Mouse (Mus musculus): Measurements from ENCODE around the gene Acer3. TPM values are rescaled to one million over a fixed set of nuclear protein-coding genes. Genes with fewer than 3 reads are reported as not detected.

The Acer3 gene
- polyA plus RNA-seq, 1 experiment from 2014 or later: 28.3 TPM

DNA sequence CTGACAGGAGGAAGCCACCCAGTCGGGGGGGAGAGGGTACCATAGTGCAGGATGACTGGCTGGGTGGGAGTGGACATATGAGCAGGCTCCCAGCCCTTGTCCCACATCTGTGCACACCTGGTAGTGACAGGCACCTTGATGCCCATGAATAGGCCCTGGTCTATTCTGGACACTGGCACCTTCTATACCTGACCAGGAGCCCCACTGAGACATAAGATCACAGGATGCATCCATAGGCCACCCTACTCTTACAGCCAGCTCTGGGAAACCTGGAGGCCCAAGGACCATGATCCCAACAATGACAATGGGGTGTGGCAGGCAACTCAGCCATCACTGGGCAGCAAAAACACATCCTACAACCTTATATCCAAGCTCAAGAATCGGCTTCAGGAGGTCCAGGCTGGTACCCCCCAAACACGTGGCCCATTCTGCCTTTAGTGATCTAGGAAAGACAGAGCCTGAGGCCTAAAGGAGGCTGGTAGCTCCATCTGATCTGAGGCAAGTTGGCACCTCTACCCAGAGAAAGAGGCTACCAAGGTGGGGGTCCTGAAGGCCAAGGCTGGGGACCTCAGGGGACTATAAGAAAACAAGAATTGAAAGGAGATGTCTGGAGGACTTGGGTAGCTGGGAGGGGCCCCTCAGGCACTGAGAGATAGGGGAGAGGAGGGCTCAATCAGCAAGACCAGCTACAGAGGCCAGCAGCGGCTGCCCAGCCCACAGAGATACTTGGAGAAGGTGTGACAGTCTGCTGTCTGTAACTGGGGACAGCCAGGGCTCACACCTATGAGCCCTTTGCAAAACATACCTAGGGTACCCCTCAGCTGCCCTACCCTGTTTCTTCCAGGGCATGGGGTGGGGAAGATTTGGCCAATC lies 145.9 kb downstream of the Acer3 start:
- H3K27me3 ChIP-seq (ENCODE audit: control insufficient read depth, insufficient read depth, low read length): no peaks in the 10 kb centered on the region
- no peak overlapping the region for H3K4me2 ChIP-seq (ENCODE audit: low read depth, low read length)
- H3K4me3 ChIP-seq (ENCODE audit: low read depth, low read length): no peak overlapping the region
- no peaks in the 10 kb centered on the region for H3K9me3 ChIP-seq (ENCODE audit: control insufficient read depth, low read length)
- no peaks in the 10 kb centered on the region for H3K36me3 ChIP-seq (ENCODE audit: control insufficient read depth, insufficient read depth, low read length)
- 89% methylated on average over 4 of the region's 4 CpGs for WGBS
- ATAC-seq (ENCODE audit: low read depth): no peak
- H3K4me1 ChIP-seq (ENCODE audit: control insufficient read depth, insufficient read depth, low read length): peaks cover 6% of the 10 kb centered on the region; the same call in 1 of the 2 replicates
- no peak overlapping the region for H3K9ac ChIP-seq (replicated peaks; ENCODE audit: low read depth, low read length)
- no peak overlapping the region for H3K27ac ChIP-seq (ENCODE audit: low read depth, low read length)

DNA sequence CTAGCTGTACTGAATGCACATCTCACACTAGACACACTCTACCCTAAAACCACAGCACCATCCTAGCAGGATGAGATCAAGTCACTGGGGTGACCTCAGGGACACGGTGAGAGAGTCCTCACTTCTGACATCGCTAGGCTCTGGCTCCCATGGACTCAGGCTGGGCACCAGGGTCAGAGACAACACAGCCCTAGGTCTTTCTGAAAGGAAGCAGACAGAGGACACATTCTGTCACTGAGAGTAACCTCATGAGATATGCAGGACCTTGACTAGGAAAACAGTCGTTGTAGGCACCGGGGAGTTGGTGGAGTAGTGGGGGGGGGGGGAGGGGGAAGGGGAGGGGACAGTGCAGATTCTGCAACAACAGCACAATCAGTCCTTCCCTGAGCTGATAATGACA lies 147.6 kb downstream of the Acer3 start:
- H3K4me1 ChIP-seq (ENCODE audit: control insufficient read depth, insufficient read depth, low read length): peaks cover 6% of the 10 kb centered on the region; the same call in 1 of the 2 replicates
- 55% methylated on average over 4 of the region's 4 CpGs for WGBS
- no peak for ATAC-seq (ENCODE audit: low read depth)
- H3K27me3 ChIP-seq (ENCODE audit: control insufficient read depth, insufficient read depth, low read length): no peaks in the 10 kb centered on the region
- no peak overlapping the region for H3K9ac ChIP-seq (replicated peaks; ENCODE audit: low read depth, low read length)
- no peaks in the 10 kb centered on the region for H3K36me3 ChIP-seq (ENCODE audit: control insufficient read depth, insufficient read depth, low read length)
- no peak overlapping the region for H3K27ac ChIP-seq (ENCODE audit: low read depth, low read length)
- H3K4me3 ChIP-seq (ENCODE audit: low read depth, low read length): no peak overlapping the region
- H3K4me2 ChIP-seq (ENCODE audit: low read depth, low read length): no peak overlapping the region
- H3K9me3 ChIP-seq (ENCODE audit: control insufficient read depth, low read length): no peaks in the 10 kb centered on the region

DNA sequence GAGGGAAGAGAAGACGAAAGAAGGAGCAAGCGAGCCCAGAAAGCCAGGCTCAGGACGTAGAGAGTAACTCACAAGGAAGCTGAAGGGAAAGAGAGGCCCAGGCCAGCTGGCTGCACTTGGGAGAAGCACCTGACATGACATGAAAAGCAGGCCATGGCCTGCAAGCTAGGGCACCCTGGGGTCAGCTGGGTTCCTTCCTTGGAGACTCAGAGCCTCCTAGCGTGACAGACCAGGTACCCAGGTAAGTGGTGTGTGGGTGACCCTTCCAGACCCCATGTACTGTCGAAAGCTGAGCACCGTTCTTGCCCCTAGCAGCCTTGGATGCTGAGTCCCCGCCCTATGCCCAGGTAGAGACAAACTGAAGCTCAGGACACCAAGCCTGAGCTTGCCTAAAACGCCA lies 148.3 kb downstream of the Acer3 start:
- H3K4me2 ChIP-seq (ENCODE audit: low read depth, low read length): no peak overlapping the region
- WGBS: 87% methylated on average over 8 of the region's 8 CpGs
- H3K9me3 ChIP-seq (ENCODE audit: control insufficient read depth, low read length): no peaks in the 10 kb centered on the region
- H3K4me1 ChIP-seq (ENCODE audit: control insufficient read depth, insufficient read depth, low read length): peaks cover 6% of the 10 kb centered on the region; the same call in 1 of the 2 replicates
- no peak overlapping the region for H3K4me3 ChIP-seq (ENCODE audit: low read depth, low read length)
- no peak overlapping the region for H3K27ac ChIP-seq (ENCODE audit: low read depth, low read length)
- no peaks in the 10 kb centered on the region for H3K36me3 ChIP-seq (ENCODE audit: control insufficient read depth, insufficient read depth, low read length)
- no peak overlapping the region for H3K9ac ChIP-seq (replicated peaks; ENCODE audit: low read depth, low read length)
- H3K27me3 ChIP-seq (ENCODE audit: control insufficient read depth, insufficient read depth, low read length): no peaks in the 10 kb centered on the region
- ATAC-seq (ENCODE audit: low read depth): no peak

DNA sequence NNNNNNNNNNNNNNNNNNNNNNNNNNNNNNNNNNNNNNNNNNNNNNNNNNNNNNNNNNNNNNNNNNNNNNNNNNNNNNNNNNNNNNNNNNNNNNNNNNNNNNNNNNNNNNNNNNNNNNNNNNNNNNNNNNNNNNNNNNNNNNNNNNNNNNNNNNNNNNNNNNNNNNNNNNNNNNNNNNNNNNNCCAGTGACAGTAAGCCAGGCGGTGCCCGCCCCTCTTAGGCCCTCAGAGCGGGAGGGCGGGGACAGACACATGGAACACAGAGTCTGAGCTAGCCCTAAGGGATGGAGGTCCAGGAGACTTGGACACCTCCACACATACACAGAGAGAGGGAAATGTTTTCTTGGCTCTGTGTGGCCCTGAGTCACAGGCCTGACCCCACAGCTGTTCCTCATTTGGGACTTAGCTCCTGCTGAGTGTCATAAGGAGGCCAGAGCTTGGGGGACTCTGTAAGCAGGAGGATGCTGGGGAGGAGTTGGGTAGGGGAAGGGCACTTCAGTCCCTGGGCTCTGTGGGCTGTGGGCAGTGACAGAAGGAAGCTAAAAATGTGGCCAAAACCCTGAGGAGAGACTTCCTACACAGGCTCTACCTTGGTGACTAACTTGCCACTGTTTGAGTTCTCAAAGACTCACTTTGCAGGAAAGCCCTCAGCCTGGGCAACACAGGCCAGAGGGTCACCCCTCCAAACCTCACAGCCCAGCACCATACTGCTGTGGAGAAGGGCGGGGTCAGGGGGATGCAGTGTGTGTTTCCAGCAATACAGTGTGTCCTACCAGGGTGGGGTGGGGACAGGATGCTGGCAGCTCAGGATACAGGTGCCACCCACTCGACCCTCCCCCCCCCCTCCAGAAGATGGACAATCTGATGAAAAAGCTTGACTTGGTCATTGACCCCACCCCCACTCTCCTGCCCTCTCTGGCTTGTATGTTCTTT lies 149.6 kb downstream of the Acer3 start:
- no peak overlapping the region for H3K27ac ChIP-seq (ENCODE audit: low read depth, low read length)
- no peaks in the 10 kb centered on the region for H3K36me3 ChIP-seq (ENCODE audit: control insufficient read depth, insufficient read depth, low read length)
- no peak overlapping the region for H3K4me3 ChIP-seq (ENCODE audit: low read depth, low read length)
- ATAC-seq (ENCODE audit: low read depth): no peak
- no peak overlapping the region for H3K9ac ChIP-seq (replicated peaks; ENCODE audit: low read depth, low read length)
- no peaks in the 10 kb centered on the region for H3K27me3 ChIP-seq (ENCODE audit: control insufficient read depth, insufficient read depth, low read length)
- H3K4me1 ChIP-seq (ENCODE audit: control insufficient read depth, insufficient read depth, low read length): no peaks in the 10 kb centered on the region
- no peak overlapping the region for H3K4me2 ChIP-seq (ENCODE audit: low read depth, low read length)
- WGBS: 79% methylated on average over 6 of the region's 6 CpGs
- H3K9me3 ChIP-seq (ENCODE audit: control insufficient read depth, low read length): no peaks in the 10 kb centered on the region

DNA sequence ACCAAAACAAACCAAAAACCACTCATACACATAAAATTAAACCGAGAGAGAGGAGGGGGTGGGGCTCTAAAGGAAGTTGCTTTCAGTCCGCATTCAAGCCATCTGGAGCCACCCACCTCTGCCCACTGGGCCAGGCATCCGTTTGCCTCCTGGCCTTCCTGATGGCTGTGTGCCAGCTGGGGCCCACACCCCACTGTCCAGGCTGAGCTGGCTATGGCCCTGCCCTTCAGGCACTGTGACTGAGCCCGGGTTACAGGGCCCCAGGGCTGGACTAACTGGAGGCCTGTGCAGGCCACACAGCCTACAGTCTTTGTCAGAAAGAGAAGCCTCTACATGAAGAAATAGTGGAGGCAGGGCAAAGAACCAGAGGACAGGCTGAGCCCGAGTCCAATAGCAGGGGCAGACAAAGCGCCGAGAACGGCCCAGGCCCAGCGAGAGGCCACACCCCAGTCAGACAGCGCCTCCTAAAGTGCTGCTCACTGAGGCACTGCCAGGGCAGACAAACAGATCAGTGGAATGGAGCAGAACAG lies 155.9 kb downstream of the Acer3 start:
- H3K4me2 ChIP-seq (ENCODE audit: low read depth, low read length): no peak overlapping the region
- no peak overlapping the region for H3K4me3 ChIP-seq (ENCODE audit: low read depth, low read length)
- 37% methylated on average over 10 of the region's 10 CpGs for WGBS
- no peaks in the 10 kb centered on the region for H3K36me3 ChIP-seq (ENCODE audit: control insufficient read depth, insufficient read depth, low read length)
- no peaks in the 10 kb centered on the region for H3K4me1 ChIP-seq (ENCODE audit: control insufficient read depth, insufficient read depth, low read length)
- no peak overlapping the region; the same call in 1 of the 2 replicates for H3K27ac ChIP-seq (ENCODE audit: low read depth, low read length)
- no peak overlapping the region for H3K9ac ChIP-seq (replicated peaks; ENCODE audit: low read depth, low read length)
- no peaks in the 10 kb centered on the region for H3K27me3 ChIP-seq (ENCODE audit: control insufficient read depth, insufficient read depth, low read length)
- peak; percentile 63; the same call in 1 of the 2 replicates for ATAC-seq (ENCODE audit: low read depth)
- no peaks in the 10 kb centered on the region for H3K9me3 ChIP-seq (ENCODE audit: control insufficient read depth, low read length)

DNA sequence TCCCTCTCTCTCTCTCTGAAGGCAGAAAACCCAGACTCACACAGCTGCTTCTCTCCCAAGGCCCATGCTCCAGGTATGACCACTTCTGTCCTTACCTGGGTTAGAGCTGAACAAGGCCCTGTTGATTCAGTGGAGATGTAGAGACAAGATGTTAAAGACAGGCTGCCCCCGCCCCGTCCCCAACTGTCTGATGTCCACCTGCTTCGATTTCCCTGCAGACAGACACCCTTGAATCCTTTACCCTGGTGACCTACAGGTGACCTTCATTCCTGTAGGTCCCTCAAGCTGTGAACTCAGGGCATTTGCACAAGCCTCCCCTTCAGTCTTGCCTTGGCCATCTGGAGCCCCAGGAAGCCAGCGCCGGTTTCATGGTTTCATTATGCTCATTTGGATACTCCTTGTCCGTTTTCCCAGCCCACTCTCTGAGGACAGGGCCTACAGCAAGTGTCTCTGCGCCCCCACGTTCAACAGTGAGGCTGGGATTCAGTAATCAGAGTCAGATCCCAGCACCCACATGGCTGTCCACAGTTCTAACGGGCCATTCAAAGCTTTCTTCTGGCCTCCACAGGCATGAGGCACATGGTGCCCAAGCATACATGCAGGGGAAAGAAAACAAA lies 156.5 kb downstream of the Acer3 start:
- ATAC-seq (ENCODE audit: low read depth): no peak
- H3K27ac ChIP-seq (ENCODE audit: low read depth, low read length): no peak overlapping the region

DNA sequence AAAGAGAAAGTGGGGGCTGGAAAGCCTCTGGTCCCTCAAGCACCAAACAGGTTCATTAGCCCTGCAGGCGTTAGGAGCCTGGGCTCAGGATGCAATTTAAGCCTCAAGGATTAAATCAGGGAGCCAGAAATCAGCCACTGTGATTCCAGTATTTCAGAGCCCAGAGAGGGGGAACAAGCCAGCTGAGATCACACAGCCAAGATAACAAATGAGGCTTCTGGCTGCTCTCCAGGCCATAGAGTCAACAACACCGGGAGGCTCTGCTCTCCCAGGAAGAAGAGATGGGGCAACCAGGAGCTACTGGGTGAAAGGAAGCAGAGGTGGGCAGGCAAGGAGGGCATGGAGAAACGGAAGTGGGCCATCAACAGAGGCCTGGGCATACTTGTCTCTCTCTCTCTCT lies 157.3 kb downstream of the Acer3 start:
- 49% methylated on average over 3 of the region's 3 CpGs for WGBS
- H3K9ac ChIP-seq (replicated peaks; ENCODE audit: low read depth, low read length): no peak overlapping the region

More for the DNA sequence above, 156.5 kb downstream of the Acer3 start:
- Histone ChIP-seq H3K27me3 (ENCODE audit: control insufficient read depth, insufficient read depth, low read length) (no peaks in the 10 kb centered on the region), H3K4me3 (ENCODE audit: low read depth, low read length) (no peak overlapping the region), H3K9me3 (ENCODE audit: control insufficient read depth, low read length) (no peaks in the 10 kb centered on the region), H3K4me2 (ENCODE audit: low read depth, low read length) (no peak overlapping the region), H3K4me1 (ENCODE audit: control insufficient read depth, insufficient read depth, low read length) (no peaks in the 10 kb centered on the region), H3K9ac (replicated peaks; ENCODE audit: low read depth, low read length) (no peak overlapping the region), H3K36me3 (ENCODE audit: control insufficient read depth, insufficient read depth, low read length) (no peaks in the 10 kb centered on the region)
- WGBS: 71% methylated on average over 9 of the region's 9 CpGs

DNA sequence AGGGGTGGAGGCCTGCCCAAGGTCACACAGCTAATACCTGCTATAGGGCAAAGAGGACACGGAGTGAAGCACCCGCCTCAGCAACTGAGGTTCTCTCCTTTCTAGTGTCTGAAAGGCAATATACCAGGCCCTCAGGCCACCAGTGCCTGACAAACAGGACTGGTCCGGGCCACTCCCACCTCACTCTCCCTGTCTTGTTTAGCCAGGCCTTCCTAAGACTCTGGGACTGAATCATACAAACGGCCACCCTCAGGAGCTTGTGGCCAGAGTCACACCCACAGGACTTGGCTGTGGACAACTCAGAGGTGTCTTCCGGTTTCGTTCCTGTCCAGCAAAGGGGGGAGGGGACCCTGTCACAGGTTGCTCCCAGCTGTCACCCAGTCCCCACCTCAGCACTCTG lies 158.8 kb downstream of the Acer3 start:
- H3K36me3 ChIP-seq (ENCODE audit: control insufficient read depth, insufficient read depth, low read length): no peaks in the 10 kb centered on the region
- H3K4me3 ChIP-seq (ENCODE audit: low read depth, low read length): no peak overlapping the region
- H3K4me1 ChIP-seq (ENCODE audit: control insufficient read depth, insufficient read depth, low read length): peaks cover 2% of the 10 kb centered on the region; the same call in 1 of the 2 replicates
- 74% methylated on average over 6 of the region's 6 CpGs for WGBS
- no peaks in the 10 kb centered on the region for H3K27me3 ChIP-seq (ENCODE audit: control insufficient read depth, insufficient read depth, low read length)
- no peaks in the 10 kb centered on the region for H3K9me3 ChIP-seq (ENCODE audit: control insufficient read depth, low read length)
- H3K27ac ChIP-seq (ENCODE audit: low read depth, low read length): no peak overlapping the region
- no peak overlapping the region for H3K9ac ChIP-seq (replicated peaks; ENCODE audit: low read depth, low read length)
- ATAC-seq (ENCODE audit: low read depth): no peak
- H3K4me2 ChIP-seq (ENCODE audit: low read depth, low read length): no peak overlapping the region

More for the DNA sequence above, 157.3 kb downstream of the Acer3 start:
- no peaks in the 10 kb centered on the region for H3K9me3 ChIP-seq (ENCODE audit: control insufficient read depth, low read length)
- no peak overlapping the region for H3K4me2 ChIP-seq (ENCODE audit: low read depth, low read length)
- no peaks in the 10 kb centered on the region for H3K36me3 ChIP-seq (ENCODE audit: control insufficient read depth, insufficient read depth, low read length)
- H3K4me1 ChIP-seq (ENCODE audit: control insufficient read depth, insufficient read depth, low read length): no peaks in the 10 kb centered on the region
- no peaks in the 10 kb centered on the region for H3K27me3 ChIP-seq (ENCODE audit: control insufficient read depth, insufficient read depth, low read length)
- H3K27ac ChIP-seq (ENCODE audit: low read depth, low read length): no peak overlapping the region
- H3K4me3 ChIP-seq (ENCODE audit: low read depth, low read length): no peak overlapping the region
- ATAC-seq (ENCODE audit: low read depth): no peak

Measured in neural tube, embryonic 14.5 days (tissue).